In the genomic region with DNA sequence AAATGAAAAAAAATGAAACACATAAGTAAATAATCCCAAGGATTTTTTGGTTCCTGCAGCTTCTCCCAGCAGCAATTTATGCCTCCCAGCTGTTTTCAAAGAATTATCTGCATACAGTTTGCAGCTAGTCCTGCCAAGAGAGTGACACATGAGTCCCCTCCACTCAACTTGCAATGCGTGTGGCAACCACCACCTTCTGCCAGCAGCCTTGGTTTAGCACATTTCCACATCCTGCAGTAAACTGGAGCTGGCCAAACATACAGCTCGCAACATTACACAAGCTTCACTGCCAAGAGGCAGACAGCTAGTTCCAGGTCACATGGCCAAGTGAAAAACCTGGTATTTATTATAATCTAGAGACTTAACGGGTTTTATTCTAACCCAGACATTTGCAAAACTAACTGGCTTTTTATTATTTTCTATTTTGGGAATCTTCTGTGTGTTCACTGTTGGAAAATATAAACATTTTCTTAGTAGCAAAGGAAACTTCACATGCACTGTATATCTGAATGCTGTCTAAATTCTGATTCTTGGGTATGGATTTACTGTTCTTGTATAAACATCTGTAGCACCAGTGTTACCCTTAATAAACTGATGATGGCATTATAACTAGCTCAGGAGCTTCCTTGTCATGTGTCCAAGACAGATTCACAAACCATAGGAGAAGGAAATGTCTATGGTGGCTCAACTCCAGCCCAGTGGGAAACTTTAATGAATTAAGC, we compare ENCODE assay signal across 11 mouse cellular contexts.
A peak's percentile ranks its signal among the peaks of the same experiment; 100 is the strongest.
DNase-seq lines count a peak whose midpoint lies in the region; ATAC-seq and TF ChIP-seq lines count a peak whose summit lies in the region.
"Had no signal": no experiment of that assay in that cellular context is flagged by ENCODE, and none has a peak within 500 bp of the region (broad histone marks: within the 10 kb centered on the region; RNA-seq: fewer than 3 reads in every experiment).

No protein-coding gene starts in this region.

- H3K9me3 ChIP-seq in lung, embryonic 14.5 days (ENCODE audit: low read depth, low read length) = no peaks in the 10 kb centered on the region
- H3K9me3 ChIP-seq: liver, embryonic 15.5 days; neural tube, embryonic 13.5 days had no signal

- 33% methylated on average over 3 of the region's 3 CpGs for WGBS in lung, embryonic 14.5 days

- no peak overlapping the region for H3K4me2 ChIP-seq in lung, embryonic 14.5 days
- H3K4me2 ChIP-seq: liver, embryonic 15.5 days; neural tube, embryonic 13.5 days had no signal

- 0 out of 2 replicates have a peak overlapping the region, but pooled peaks have one; percentile 30 for H3K27ac ChIP-seq in lung, embryonic 14.5 days (ENCODE audit: low read depth)
- H3K27ac ChIP-seq: liver, embryonic 15.5 days; neural tube, embryonic 13.5 days had no signal

- no peak overlapping the region for H3K4me3 ChIP-seq in lung, embryonic 14.5 days (ENCODE audit: low read depth, low read length)
- H3K4me3 ChIP-seq: liver, embryonic 15.5 days; neural tube, embryonic 13.5 days had no signal

- DNase-seq in frontal cortex, postnatal 25 days (ENCODE audit: low spot score in 2 of 2) = no peak
- DNase-seq in adrenal gland, postnatal 14 days = peak; percentile 63
- DNase-seq in gastrocnemius, postnatal 25 days = peak; percentile 5
- peak; percentile 85 for DNase-seq in lung, embryonic 14.5 days
- no peak for DNase-seq in embryo, embryonic 10.5 days (ENCODE audit: low spot score)

- ATAC-seq in frontal cortex, adult (ENCODE audit: low TSS enrichment) = peak; percentile 88
- peak; percentile 97 for ATAC-seq in lung, embryonic 14.5 days (ENCODE audit: insufficient read depth)
- ATAC-seq in megakaryocyte progenitor cell, adult 5-6 weeks (replicated peaks; ENCODE audit: poor library complexity) = no peak
- no peak for ATAC-seq in granulocyte monocyte progenitor cell, adult 5-6 weeks (replicated peaks; ENCODE audit: poor library complexity, severe bottlenecking)
- ATAC-seq: intestine, postnatal 0 days had no signal

- H3K9ac ChIP-seq in lung, embryonic 14.5 days = no peak overlapping the region
- H3K9ac ChIP-seq: liver, embryonic 15.5 days; neural tube, embryonic 13.5 days had no signal

- H3K27me3 ChIP-seq in lung, embryonic 14.5 days (ENCODE audit: insufficient read depth, low read length) = no peaks in the 10 kb centered on the region
- H3K27me3 ChIP-seq: liver, embryonic 15.5 days; neural tube, embryonic 13.5 days had no signal

- TF ChIP-seq CTCF in lung, embryonic 14.5 days (IDR thresholded peaks at IDR 0.05; ENCODE audit: low read depth) = peak; percentile 45; the same call in 1 of the 2 replicates

- no peaks in the 10 kb centered on the region for H3K36me3 ChIP-seq in lung, embryonic 14.5 days (ENCODE audit: insufficient read depth)
- H3K36me3 ChIP-seq: liver, embryonic 15.5 days; neural tube, embryonic 13.5 days had no signal

- H3K4me1 ChIP-seq in lung, embryonic 14.5 days (ENCODE audit: insufficient read depth) = no peaks in the 10 kb centered on the region
- H3K4me1 ChIP-seq: liver, embryonic 15.5 days; neural tube, embryonic 13.5 days had no signal

Comparison
In these comparisons a context has a peak if more than half of its experiments do, and no peak if none do; other contexts are left out.
1. ATAC-seq: peak in frontal cortex, adult (single experiment) and lung, embryonic 14.5 days (single experiment); none in megakaryocyte progenitor cell, adult 5-6 weeks (single experiment) and granulocyte monocyte progenitor cell, adult 5-6 weeks (single experiment).
2. DNase-seq: peak in adrenal gland, postnatal 14 days (single experiment), gastrocnemius, postnatal 25 days (single experiment) and lung, embryonic 14.5 days (single experiment); none in frontal cortex, postnatal 25 days (0 of 2) and embryo, embryonic 10.5 days (single experiment).